Mouse (Mus musculus) forebrain, embryonic 14.5 days (tissue): ENCODE data around the gene Fchsd2. TPM values are rescaled to one million over a fixed set of nuclear protein-coding genes. Genes with fewer than 3 reads are reported as not detected.
"Not testable (repeated sequence)": the region's sequence is repeated elsewhere in the genome, so short reads cannot be mapped to it uniquely, and the experiment has no call there.

Source experiments
- ATAC-seq: fragments of 200-750 bp; cut with Nextera tagmentation; 2 replicates; pipeline ENCODE4 v1.8.0; 2017; ENCODE audit warnings: mild to moderate bottlenecking, moderate library complexity
- DNase-seq: peaks from one replicate; pipeline ENCODE4 v3.0.0-alpha.2; 2015; ENCODE audit warnings: low spot score
- H3K27ac ChIP-seq: fragments of 300-500 bp; sonication (generic); 2 replicates; pipeline ENCODE4 v1.5.1; 2014; ENCODE audit warnings: low read depth, mild to moderate bottlenecking, control low read depth, low read length, moderate library complexity
- H3K27me3 ChIP-seq: fragments of 300-500 bp; sonication (generic); replicated peaks from 2 replicates; pipeline ENCODE4 v1.6.1; 2014; ENCODE audit warnings: low read length, control low read depth, mixed read lengths; ENCODE audit not compliant: control insufficient read depth, insufficient read depth
- H3K36me3 ChIP-seq: fragments of 300-500 bp; sonication (generic); 2 replicates; pipeline ENCODE4 v1.6.1; 2014; ENCODE audit warnings: low read length, control low read depth; ENCODE audit not compliant: control insufficient read depth, insufficient read depth
- H3K4me1 ChIP-seq: fragments of 300-500 bp; sonication (generic); 2 replicates; pipeline ENCODE4 v1.6.1; 2014; ENCODE audit warnings: antibody characterized with exemption, low read length, control low read depth; ENCODE audit not compliant: control insufficient read depth, insufficient read depth
- H3K4me2 ChIP-seq: fragments of 300-500 bp; sonication (generic); 2 replicates; pipeline ENCODE4 v1.6.1; 2014; ENCODE audit warnings: mild to moderate bottlenecking, control low read depth, low read length
- H3K4me3 ChIP-seq: fragments of 300-500 bp; sonication (generic); 2 replicates; pipeline ENCODE4 v1.5.1; 2014; ENCODE audit warnings: low read depth, low read length, control low read depth
- H3K9ac ChIP-seq: fragments of 300-500 bp; sonication (generic); 2 replicates; pipeline ENCODE4 v1.6.1; 2014; ENCODE audit warnings: mild to moderate bottlenecking, low read length, control low read depth, moderate library complexity
- H3K9me3 ChIP-seq: fragments of 300-500 bp; sonication (generic); replicated peaks from 2 replicates; pipeline ENCODE4 v1.6.1; 2016; ENCODE audit warnings: low read length, control low read depth, mixed read lengths; ENCODE audit not compliant: control insufficient read depth
- WGBS: fragments of 180-500 bp; shearing (Covaris S2); extraction: QIAGEN DNeasy Blood & Tissue Kit; methylation state at CpG from one replicate; pipeline ENCODE4 v1.1.7; 2014; 5-methylcytosine and 5-hydroxymethylcytosine counted together
- polyA plus RNA-seq: library from polyadenylated mRNA; unstranded; fragments of >200 nt; fragmentation: Nextera tagmentation; extraction: Ambion mirVana; gene quantifications from 2 replicates; pipeline ENCODE4 v1.2.1, GENCODE M21; 2014

The Fchsd2 gene
- polyA plus RNA-seq, 1 experiment from 2014 or later, result 27.9 TPM

DNA sequence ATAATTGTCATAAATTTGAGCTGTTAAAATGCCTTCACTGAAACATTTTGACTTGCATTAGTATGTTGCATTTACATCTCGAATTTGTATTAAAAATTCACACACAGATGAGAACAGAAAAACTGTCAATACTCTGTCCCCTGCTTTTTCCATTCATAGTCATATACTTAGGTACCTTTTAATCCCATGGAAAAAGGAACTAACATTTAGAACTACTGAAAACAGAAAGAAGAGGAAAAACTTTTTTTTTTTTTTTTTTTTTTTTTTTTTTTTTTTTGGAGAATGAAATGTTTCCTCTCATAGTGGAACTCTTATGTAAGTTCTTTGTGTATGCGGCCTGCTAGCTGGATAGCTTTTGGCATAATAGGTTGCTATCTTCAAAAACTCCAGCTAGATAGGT lies 51.6 kb downstream of the Fchsd2 start:
- no peak overlapping the region for H3K27ac ChIP-seq
- H3K4me1 ChIP-seq, result no peaks in the 10 kb centered on the region; the same call in 1 of the 2 replicates
- WGBS, result 85% methylated on average over 2 of the region's 2 CpGs
- ATAC-seq (no peak), DNase-seq (no peak)
- no peak overlapping the region for H3K4me2 ChIP-seq
- no peak overlapping the region for H3K4me3 ChIP-seq
- H3K9ac ChIP-seq, result no peak overlapping the region
- no peaks in the 10 kb centered on the region for H3K27me3 ChIP-seq
- H3K36me3 ChIP-seq, result peaks cover 7% of the 10 kb centered on the region; the same call in 1 of the 2 replicates
- H3K9me3 ChIP-seq, result no peaks in the 10 kb centered on the region

DNA sequence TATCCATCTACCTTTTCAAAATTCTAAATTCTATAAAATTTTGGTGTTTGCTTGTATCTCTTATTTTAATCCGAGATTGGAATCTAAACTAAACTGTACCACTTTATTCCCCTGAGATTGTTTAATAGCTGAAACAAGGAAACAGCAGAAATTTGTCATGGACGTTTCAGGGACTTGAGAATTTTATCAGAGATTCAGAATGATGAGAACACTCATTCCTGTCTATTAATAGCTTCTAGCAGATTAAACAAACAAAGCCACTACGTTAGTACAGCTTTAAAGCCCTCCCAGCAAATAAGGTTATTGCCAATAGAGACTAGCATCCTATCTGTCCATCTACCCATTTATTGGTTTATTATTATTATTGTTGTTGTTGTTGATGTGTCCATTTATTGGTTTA lies 56.4 kb downstream of the Fchsd2 start:
- WGBS, result 81% methylated on average over 3 of the region's 3 CpGs
- no peak for ATAC-seq
- Histone ChIP-seq H3K9ac (no peak overlapping the region), H3K4me1 (no peaks in the 10 kb centered on the region), H3K36me3 (no peaks in the 10 kb centered on the region), H3K4me2 (no peak overlapping the region), H3K27me3 (no peaks in the 10 kb centered on the region), H3K9me3 (no peaks in the 10 kb centered on the region), H3K4me3 (no peak overlapping the region), H3K27ac (no peak overlapping the region)
- no peak for DNase-seq

DNA sequence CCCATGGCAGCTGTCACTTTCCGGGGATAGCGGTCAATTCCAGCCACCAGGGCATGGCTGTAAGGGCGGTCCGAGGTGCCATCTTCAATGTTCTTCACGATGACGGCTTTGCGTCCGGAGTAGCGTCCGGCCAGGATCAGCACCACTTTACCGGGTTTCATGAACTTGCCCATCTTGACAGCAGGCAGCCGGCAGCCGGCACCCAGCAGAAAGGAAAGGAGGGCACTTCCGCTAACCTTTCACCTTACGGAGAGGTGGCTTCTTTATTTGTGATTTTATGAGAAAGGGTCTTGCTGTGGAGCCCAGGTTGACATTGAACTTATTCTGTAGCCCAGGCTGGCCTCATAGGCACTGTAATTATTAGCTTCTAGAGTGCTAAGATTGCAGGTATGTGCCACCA lies 62.2 kb downstream of the Fchsd2 start:
- WGBS, result 96% methylated on average over 15 of the region's 15 CpGs
- not testable (repeated sequence) for ATAC-seq, DNase-seq

DNA sequence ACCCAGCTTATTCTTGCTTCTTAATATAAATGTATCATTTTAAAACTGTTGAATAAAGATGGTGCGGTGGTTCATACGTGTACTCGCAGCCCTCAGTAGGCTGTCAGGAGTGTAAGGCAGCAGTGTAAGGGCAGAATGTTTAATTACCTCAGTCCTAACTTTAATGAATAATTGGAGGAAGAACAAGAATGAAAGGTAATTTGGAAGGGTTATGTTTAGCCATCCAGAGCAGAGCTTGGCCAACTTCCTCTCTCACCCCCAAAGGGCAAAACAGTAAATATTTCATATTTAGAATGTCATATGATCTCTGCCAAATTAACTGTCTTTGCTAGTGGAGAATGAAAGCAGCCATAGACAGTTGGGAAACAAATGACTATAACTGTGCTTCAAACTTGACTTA lies 62.6 kb downstream of the Fchsd2 start:
- no peak overlapping the region for H3K27ac ChIP-seq
- no peaks in the 10 kb centered on the region for H3K27me3 ChIP-seq
- no peaks in the 10 kb centered on the region for H3K36me3 ChIP-seq
- no peaks in the 10 kb centered on the region for H3K9me3 ChIP-seq
- H3K4me2 ChIP-seq, result no peak overlapping the region
- 60% methylated on average over 3 of the region's 3 CpGs for WGBS
- no peak overlapping the region for H3K4me3 ChIP-seq
- H3K9ac ChIP-seq, result no peak overlapping the region
- no peak for DNase-seq
- H3K4me1 ChIP-seq, result 0 out of 2 replicates have a peak, but pooled peaks cover 3% of the 10 kb centered on the region
- no peak for ATAC-seq

More for the DNA sequence above, 62.2 kb downstream of the Fchsd2 start:
- H3K27ac ChIP-seq, H3K27me3 ChIP-seq, H3K4me3 ChIP-seq, H3K9ac ChIP-seq, H3K4me1 ChIP-seq, H3K36me3 ChIP-seq, H3K4me2 ChIP-seq, H3K9me3 ChIP-seq: not testable (repeated sequence)

DNA sequence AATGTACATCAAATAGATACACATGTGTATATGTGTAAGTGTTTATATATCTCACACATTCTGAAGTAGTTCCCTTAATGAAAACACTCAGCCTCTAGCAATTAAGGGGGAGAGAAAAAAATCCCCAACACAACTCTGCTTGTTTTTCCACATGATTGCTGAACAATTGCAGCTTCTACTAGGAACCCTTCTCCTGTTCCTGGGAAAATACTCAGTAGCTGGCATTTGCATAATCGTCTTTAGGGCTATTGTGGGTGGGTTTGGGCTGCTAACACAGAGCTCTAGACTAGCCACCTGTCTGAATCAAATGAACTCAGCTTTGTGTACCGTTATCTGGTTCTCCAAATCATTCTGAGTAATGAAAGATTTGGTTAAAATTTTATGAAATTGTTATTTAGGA lies 67.6 kb downstream of the Fchsd2 start:
- Histone ChIP-seq H3K27ac (peak overlapping the region; percentile 35; the same call in 1 of the 2 replicates), H3K36me3 (no peaks in the 10 kb centered on the region), H3K9me3 (no peaks in the 10 kb centered on the region), H3K27me3 (no peaks in the 10 kb centered on the region), H3K4me2 (no peak overlapping the region), H3K9ac (no peak overlapping the region), H3K4me1 (0 out of 2 replicates have a peak, but pooled peaks cover 6% of the 10 kb centered on the region), H3K4me3 (no peak overlapping the region)
- ATAC-seq (peak; percentile 92), DNase-seq (peak; percentile 81)
- WGBS, result 5% methylated on average over 2 of the region's 2 CpGs

DNA sequence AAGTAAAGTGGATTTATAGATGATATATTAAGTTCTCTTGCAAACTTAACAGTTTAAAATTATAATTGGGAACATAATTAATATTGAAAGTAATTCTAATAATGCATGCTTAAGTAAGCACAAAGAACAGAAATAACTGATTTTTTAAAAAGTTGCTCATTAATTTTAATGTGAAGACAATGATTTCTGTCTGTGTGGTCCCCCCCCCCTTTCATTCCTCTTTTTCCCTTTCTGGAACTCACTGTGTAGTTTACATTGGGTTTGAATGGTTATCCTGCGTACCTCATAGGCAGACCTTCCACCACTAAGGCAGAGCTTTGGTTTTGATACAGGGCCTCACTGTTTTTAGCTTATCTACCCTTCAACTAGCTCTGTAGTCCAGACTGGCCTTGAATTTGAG lies 70.1 kb downstream of the Fchsd2 start:
- ATAC-seq (no peak), DNase-seq (no peak)
- no peak overlapping the region for H3K4me3 ChIP-seq
- 42% methylated on average over 1 of the region's 1 CpGs for WGBS
- H3K4me2 ChIP-seq, result no peak overlapping the region
- no peaks in the 10 kb centered on the region for H3K36me3 ChIP-seq
- H3K9me3 ChIP-seq, result no peaks in the 10 kb centered on the region
- no peak overlapping the region for H3K9ac ChIP-seq
- H3K4me1 ChIP-seq, result 0 out of 2 replicates have a peak, but pooled peaks cover 3% of the 10 kb centered on the region
- H3K27me3 ChIP-seq, result no peaks in the 10 kb centered on the region
- H3K27ac ChIP-seq, result no peak overlapping the region

DNA sequence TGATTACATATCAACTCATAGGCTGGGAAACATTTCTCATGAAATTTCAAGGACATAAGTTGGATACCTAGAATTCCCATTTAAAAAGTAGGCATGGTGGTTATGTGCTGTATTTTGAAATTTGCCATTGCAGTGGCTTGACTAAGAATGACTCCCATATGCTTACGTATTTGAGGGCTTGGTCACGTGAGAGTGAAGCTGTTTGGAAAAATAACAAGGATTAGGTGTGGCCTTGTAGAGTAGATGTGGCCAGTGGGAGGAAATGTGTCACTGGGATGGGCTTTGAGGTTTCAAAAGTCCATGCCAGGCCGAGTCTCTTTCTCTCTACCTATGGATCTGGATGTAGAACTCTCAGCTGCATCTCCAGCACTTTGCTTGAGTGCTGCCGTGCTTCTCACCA lies 71.2 kb downstream of the Fchsd2 start:
- ATAC-seq, result no peak
- no peaks in the 10 kb centered on the region for H3K36me3 ChIP-seq
- no peaks in the 10 kb centered on the region for H3K27me3 ChIP-seq
- H3K4me2 ChIP-seq, result no peak overlapping the region
- H3K4me1 ChIP-seq, result 0 out of 2 replicates have a peak, but pooled peaks cover 3% of the 10 kb centered on the region
- H3K9ac ChIP-seq, result no peak overlapping the region
- no peak overlapping the region for H3K4me3 ChIP-seq
- H3K27ac ChIP-seq, result no peak overlapping the region
- no peaks in the 10 kb centered on the region for H3K9me3 ChIP-seq
- DNase-seq, result no peak
- 75% methylated on average over 4 of the region's 4 CpGs for WGBS

DNA sequence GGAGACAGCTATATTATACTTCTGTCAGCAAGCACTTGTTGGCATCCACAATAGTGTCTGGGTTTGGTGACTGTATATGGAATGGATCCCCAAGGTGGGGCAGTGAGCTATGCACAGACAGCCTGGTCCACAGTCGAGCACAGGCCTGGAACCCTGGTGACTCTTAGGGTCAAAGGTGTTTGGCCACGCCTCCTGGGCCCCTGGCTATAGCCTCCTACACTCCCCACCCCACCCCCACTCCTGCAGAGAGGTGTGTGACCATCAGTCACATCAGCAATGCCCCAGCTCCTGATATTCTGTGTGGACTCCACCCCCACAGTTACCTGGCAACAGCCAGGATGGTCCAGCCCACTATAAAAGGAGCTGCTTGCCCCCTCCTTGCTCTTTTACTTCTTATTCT lies 73.9 kb downstream of the Fchsd2 start:
- H3K27me3 ChIP-seq, result no peaks in the 10 kb centered on the region
- H3K4me2 ChIP-seq, result no peak overlapping the region
- H3K27ac ChIP-seq, result no peak overlapping the region
- ATAC-seq (no peak), DNase-seq (no peak)
- no peak overlapping the region for H3K9ac ChIP-seq
- 0% methylated on average over 1 of the region's 2 CpGs for WGBS
- no peaks in the 10 kb centered on the region for H3K9me3 ChIP-seq
- H3K4me3 ChIP-seq, result no peak overlapping the region
- H3K4me1 ChIP-seq, result 0 out of 2 replicates have a peak, but pooled peaks cover 3% of the 10 kb centered on the region
- no peaks in the 10 kb centered on the region for H3K36me3 ChIP-seq

DNA sequence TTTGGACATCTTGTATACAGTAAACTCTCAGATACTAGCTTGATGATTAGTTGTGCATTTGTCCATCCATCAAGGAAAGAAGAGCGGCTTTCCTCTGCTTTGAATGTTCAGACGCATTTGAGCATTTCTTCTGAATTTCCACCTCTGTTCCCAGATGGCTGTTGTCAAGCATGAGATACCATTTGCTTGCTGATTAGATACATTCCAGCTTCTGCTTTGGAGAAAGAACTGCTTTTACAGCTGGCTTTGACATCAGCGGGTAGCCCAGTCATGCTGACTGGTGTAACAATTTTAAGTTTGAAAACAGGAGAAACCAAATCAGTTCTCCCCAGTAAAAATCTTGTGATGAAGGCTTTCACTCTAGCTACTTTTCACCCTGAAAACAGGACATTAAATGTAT lies 77.8 kb downstream of the Fchsd2 start:
- DNase-seq (no peak), ATAC-seq (no peak)
- no peak overlapping the region for H3K9ac ChIP-seq
- H3K27me3 ChIP-seq, result no peaks in the 10 kb centered on the region
- WGBS, result 65% methylated on average over 3 of the region's 3 CpGs
- no peak overlapping the region for H3K4me3 ChIP-seq
- no peaks in the 10 kb centered on the region for H3K9me3 ChIP-seq
- no peaks in the 10 kb centered on the region for H3K36me3 ChIP-seq
- peaks cover 2% of the 10 kb centered on the region; the same call in 1 of the 2 replicates for H3K4me1 ChIP-seq
- H3K27ac ChIP-seq, result no peak overlapping the region
- H3K4me2 ChIP-seq, result no peak overlapping the region
